Mouse (Mus musculus): Measurements from ENCODE around the gene Gm11127.
"Not testable (repeated sequence)": the region's sequence is repeated elsewhere in the genome, so short reads cannot be mapped to it uniquely, and the experiment has no call there.

Gene Gm11127

DNA sequence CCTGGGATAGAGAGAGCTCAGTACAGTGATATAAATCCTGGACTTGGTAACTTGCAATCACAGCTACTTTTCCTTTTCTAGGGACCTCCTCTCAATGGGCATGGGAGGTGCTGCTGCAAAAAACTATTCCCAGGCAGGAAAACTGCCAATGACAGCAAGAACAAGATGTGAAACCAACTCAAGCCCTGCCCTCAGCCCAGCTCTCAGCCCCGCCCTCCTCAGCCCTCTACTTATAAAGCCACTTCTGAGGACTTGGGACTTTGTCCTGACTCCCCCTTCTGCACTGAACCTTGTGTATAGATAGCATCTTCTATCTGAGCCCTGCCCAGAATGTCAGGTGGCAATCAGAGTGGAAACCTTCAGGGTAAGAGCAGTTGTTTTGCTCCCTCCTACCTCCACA lies at the start of gene Gm11127:
Gm11127 (minus strand) TSS at position 10 of the 400 bp plus-strand sequence.
- DNase-seq (ENCODE audit: low spot score): not testable (repeated sequence)

DNA sequence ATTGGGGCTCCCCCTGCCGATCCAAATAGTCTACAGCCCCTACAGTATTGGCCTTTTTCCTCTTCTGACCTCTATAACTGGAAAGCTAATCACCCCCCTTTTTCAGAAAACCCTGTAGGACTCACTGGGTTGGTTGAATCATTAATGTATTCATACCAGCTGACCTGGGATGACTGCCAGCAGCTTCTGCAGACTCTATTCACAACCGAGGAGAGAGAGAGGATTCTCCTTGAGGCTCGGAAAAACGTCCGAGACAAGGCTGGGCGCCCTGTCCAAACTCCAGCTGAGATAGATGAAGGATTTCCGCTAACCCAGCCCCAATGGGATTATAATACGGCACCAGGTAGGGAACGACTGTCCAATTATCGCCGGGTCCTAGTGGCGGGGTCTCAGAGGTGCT lies 43.9 kb upstream of the Gm11127 start:
- not testable (repeated sequence) for DNase-seq (ENCODE audit: low spot score)

DNA sequence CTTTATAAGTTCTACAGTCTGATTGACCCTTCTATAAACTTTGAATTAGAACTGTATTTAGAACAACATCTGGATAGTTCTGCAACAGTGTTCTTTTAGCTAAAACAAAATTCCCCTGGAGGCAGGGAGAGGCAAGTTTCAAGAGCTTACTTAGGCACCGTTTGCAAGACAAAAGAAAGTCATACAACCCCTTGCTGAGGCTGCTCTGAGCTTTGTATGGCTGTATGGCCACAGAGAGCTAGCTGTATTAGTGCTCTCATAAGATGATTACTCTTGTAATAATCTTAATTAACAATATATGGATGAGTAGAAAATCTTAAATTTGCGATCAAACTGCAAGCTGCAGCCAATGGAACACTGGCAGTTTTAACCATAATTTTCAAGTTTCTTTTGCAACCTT lies 41.4 kb upstream of the Gm11127 start:
- not testable (repeated sequence) for DNase-seq (ENCODE audit: low spot score)

DNA sequence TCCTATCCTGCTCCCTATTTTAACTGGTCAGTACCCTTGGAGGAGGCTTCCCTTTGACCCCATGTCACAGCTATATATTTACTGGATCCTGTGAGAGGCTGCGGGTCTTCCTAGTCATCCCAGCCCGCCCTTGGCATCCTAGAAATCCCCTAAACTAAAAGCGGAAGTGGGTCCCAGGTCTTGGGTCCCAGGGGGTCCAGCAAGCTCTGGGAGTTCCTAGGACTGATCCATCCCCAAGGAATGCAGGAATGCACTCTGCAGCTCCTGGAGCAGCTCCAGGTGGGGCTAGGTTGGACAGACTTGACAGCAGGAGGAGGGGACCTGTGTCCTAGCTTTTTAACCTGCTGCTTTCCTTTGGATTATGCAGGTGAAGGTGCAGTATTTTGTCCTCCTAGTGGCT lies 35.8 kb upstream of the Gm11127 start:
- DNase-seq (ENCODE audit: low spot score): no peak

DNA sequence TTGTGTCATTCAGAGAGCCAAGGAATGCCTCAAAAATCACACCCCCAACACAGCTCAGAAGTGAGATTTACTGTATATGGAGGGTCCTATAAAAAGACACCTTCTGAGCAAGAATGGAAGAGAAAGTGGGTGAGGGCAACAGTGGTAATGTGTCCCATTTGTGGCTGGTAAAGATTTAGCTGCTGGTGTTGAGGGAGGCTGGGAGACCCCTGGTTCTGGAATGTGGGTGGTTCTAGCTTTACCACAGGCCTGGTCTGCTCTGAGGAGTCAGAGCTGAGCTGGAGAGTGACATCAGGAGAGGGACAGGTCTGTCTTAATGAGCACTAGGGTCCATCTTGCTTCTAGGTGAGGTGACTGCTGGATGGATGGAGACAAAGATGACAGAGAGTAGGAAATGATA lies 34.3 kb upstream of the Gm11127 start:
- DNase-seq (ENCODE audit: low spot score): not testable (repeated sequence)

DNA sequence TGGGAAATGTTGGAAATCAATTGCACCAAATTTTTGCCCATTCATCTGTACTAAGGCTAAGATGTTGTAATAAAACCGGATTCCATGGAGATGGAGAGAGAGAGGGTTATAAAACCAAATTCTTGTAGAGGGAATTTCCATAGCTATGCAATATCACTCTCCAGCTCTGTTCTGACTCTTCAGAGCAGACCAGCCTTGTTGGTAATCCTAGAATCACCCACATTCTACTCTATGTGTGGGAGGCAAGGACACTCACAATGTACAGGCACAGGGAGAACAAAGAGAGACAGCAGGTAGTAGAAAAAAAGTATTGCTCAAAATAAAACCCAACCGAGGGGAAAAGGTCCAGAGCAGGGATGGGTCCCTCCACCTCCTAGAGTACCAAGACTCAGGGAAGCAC lies 33.8 kb upstream of the Gm11127 start:
- DNase-seq (ENCODE audit: low spot score): not testable (repeated sequence)

DNA sequence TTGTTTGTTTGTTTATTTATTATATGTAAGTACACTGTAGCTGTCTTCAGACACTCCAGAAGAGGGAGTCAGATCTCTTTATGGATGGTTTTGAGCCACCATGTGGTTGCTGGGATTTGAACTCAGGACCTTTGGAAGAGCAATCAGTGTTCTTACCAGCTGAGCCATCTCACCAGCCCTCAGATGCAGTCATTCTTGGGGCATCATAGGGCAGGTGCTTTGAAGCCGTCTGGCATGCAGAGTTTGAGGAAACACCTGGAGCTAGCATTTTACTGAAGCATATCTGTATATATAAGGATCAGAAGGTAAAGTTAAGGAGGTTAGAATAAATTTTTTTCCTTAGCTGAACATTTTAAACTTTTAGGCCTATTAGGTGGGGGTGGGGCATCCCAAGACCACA lies 27.8 kb upstream of the Gm11127 start:
- DNase-seq (ENCODE audit: low spot score): not testable (repeated sequence)

DNA sequence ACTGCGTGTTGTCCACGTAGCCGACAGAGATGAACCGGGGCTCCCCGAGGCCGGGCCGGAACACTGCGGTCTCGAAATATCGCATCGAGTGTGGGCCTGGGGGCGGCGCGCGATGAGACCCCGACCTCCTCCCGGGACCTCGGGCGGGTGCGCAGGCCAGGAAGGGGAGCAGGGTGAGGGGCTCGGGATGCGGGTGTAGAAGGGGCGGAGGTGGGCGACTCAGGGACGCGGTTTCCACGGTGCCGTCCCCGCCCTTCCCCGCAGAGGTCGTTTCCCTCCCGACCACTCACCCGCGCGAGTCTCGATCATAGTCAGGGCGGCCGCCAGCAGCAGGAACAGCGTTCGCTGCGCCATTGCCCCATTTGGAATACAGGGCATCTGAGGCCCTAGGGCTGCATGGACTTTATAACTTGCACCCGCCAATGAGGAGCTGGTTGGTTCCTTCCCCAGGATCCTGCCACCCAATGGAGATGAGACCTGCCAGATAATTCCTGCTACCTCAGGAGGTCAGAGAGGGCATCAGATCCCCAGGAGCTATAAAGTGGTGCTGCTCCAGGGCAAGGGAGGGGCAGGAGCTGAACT lies 25.8 kb upstream of the Gm11127 start:
- no peak for DNase-seq (ENCODE audit: low spot score)

DNA sequence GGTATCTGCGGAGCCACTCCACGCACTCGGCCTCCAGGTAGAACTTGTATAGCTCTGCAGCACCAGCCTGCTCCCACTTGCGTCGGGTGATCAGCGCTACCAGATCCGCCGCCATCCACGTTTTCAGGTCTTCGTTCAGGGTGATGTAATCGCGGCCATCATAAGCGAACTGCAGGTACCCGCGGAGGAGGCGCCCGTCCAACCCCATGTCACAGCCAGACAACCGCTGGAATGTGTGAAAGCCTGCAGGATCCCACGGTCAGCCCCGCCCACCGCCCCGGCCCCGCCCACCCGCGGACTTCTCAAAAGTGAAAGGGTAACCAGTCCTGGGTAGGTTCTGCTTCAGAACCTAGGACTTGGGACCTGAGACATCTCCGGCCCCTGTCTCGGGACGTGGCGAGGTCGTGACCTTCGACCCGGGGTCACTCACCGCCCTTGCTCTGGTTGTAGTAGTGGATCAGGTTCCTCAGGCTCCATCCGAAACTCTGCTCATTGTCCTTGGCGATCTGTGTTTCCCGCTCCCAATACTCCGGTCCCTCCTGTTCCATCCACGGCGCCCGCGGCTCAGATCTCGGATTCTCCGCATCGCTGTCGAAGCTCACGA lies 25.2 kb upstream of the Gm11127 start:
- peak; percentile 54 for DNase-seq (ENCODE audit: low spot score)

DNA sequence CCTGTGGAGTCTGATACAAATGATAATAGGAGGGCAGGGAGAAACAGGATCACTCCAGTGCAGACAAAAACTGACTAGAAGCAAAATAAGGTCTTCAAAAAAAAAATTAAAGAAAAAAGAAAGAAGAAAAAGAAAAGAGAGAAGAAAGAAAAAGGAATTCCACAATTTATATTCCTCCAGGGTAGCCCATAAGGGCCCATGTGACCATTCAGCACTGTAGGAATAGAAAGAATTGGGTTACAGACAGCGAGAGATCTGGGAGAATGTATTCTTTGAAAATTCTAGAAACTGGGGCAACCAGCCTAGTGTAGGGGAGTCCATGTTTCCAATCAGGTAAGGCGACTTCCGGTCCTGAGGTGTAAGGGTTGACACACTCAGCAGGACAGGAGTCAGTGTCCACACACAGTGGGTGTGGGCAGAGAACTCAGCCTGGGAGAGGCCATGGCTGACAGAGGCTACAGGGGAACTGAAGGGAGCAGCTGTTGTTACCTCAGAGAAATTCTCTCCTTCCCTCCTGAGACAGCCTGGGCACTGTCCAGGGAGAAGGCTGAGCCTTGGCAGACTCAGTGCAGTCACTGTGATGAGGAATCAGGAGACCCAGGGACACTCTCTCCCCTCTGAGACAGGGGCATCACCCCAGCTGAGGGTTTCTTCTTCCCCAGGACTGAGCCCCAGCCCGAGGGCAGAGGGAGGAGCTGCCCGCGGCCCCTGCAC lies 24.5 kb upstream of the Gm11127 start:
- DNase-seq (ENCODE audit: low spot score): not testable (repeated sequence)

DNA sequence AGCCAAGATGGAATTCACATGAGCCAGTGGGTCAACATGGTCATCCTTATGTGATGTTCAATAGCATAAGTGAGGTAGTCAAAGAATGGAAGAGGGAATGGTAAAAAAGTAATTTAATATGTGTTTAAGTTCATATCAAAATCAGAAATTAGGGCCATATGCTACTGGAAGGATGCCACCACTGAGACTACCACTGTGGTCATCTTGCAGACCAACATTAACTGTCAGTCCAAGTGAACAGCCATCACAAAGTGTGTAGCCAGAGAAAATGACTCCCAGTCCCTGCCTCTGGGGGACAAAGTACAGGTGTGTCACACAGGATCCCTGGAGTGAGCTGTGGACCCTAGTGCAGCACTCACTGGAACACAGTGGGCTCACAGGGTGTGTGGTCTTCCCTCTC lies 23.7 kb upstream of the Gm11127 start:
- DNase-seq (ENCODE audit: low spot score): not testable (repeated sequence)

DNA sequence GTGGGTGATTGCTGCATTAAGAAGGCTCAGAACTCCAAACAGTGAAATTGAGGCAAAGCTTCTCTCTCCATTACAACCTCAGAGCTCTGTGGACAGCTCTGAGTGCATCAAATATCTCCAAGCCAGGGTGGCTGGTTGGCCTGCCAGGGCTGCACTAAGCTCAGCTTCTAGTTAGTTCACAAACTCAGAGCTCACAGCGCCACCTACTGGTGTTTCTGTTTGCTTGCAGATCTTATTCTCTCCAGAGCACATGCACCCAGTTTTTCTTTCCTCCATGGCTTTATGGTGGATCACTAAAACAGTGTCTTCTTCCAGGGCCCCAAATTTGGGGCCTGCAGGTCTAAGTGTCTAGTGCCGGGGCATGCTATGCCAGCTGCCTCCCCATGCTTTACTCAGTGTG lies 2.7 kb upstream of the Gm11127 start:
- DNase-seq (ENCODE audit: low spot score): peak; percentile 97

DNA sequence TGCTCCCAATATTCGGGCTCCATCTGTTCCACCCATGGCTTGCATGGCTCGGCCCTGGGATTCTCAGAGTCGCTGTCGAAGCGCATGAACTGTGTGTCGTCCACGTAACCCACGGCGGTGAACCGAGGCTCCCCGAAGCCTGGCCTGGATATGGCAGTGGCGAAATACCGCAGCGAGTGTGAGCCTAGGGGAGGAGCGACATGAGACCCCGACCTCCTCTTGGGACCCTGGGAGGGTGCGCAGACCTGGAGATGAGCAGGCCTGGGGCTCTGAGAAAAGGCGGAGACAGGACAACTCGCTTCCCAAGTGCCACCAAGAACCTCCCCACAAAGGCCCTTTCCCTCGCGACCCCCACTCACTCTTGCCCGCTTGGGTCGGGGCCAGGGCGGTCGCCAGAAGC lies 244 bp downstream of the Gm11127 start:
- not testable (repeated sequence) for DNase-seq (ENCODE audit: low spot score)

DNA sequence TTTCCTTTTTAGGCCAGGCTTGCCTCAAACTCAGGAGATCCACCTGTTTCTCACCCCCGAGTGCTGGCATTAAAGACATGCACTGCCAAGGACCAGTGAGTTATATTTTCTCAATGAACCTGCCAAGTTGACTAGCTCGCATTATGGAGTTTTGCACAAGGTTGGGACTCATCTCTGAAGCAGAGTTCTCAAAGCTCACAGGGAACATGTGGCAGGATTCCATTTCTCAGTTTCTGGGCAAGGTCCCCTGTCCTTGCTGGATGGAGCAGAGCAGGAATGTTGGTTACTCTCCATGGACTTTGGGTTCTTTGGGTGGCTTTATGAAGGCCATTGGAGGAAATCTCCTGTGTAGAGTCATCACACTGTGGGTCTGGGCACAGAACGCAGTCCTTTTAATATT lies 14.9 kb downstream of the Gm11127 start:
- no peak for DNase-seq (ENCODE audit: low spot score)

DNA sequence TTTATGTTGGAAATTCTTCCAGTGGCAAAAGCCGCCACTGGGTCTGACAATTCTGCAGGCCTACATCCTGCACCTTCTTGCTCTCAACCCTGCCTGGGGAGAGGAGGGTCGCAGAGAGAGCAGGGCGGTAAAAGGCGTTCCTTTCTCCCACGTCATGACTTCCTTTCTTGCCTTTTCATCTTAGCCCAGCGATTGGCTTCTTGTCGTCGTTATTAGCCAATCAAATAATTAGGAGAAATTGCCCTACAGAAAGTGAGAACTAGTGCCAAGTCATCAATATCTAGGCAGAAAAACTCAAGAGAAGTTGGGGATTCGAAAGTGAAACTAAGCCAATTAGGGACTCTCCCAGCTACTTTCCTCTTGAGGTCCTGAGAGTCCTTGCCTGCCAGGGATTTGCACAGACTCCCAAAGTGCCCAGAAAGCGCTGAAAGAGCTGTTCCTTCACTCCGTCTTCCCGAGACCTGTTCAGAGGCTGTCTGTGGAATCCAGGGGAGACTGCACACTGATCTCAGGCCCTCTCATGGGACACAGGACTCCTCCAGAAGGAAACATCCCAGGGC lies 15.5 kb downstream of the Gm11127 start, which contains the start of the genes H2-T22 and Gm6034:
H2-T22 (minus strand) TSS at position 138 of the 560 bp plus-strand sequence.
Gm6034 (plus strand) TSS at position 352 of the 560 bp plus-strand sequence.
- DNase-seq (ENCODE audit: low spot score): peak; percentile 36

DNA sequence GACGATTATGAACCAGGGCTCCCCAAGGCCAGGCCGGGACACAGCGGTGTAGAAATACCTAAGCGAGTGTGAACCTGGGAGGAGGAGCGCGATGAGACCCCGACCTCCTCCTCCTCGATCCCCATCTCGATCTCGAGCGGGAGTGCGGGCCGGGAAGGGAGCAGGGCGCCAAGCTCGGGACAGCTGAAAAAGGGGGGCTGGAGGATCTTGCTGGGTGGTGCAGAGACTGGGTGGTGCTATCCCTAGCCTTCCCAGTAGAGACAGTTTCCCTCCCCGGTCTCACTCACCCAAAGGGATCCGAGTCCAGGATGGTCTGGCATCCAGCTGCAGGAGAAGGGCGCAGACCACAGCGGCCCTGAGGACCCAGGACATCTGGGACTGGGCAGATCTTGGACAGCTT lies 16.1 kb downstream of the Gm11127 start:
- not testable (repeated sequence) for DNase-seq (ENCODE audit: low spot score)

DNA sequence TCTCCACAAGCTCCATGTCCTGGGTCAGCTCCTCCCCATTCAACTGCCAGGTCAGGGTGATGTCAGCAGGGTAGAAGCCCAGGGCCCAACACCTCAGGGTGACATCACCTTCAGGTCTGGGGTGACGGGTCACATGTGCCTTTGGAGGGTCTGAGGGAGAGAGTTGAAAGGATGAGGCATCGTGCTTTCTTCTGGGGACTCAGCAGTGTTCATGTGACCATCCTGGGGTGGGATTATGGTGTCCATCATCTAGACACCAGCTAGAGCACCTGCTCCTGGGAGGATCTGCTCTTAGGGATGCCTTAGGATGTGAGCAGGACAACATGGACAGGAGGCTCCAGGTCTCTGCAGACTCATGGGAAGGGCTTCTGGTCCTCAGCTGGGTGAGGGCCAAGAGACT lies 17.6 kb downstream of the Gm11127 start:
- DNase-seq (ENCODE audit: low spot score): not testable (repeated sequence)

DNA sequence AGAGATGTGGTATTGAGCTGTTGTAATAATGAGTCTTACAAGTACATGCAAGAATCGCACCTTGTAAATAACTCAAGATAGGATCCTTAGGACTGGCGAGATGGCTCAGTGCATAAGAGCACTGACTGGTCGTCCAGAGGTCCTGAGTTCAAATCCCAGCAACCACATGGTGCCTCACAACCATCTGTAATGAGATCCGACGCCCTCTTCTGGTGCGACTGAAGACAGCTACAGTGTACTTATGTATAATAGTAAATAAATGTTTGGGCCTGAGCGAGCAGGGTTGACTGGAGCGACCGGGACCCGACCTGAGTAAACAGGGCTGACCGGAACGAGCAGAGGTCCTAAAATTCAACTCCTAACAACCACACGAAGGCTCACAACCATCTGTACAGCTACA lies 22.0 kb downstream of the Gm11127 start:
- DNase-seq (ENCODE audit: low spot score): not testable (repeated sequence)

DNA sequence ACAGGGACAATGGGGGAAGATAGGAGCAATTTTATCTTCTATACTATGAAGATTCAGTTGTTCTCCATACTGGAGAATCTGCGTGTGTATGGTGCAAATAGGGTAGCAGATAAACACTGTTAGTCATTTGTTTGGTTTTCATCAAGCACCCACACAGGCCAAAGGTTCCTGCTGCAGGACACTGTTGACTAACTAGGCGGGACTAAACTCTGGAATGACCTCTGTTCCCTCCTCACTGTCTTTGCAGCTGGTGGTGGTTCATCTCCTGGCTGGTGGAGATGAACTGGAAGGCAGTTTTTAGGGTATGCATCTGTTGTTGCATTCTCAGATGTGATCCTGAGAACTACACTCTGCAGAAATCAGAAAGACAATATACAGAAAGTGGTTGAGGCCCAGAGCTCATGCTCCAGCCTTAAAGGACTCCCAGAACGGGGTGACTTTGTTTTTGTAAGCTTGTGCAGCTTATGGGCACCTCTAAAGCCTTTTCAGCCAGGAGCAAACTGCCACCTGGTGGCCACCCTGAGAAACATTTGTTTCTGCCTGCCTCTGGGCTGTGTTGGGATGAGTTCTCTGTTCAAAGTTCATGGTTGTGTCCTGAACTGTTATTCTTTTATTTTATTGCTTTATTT lies 23.0 kb downstream of the Gm11127 start:
- DNase-seq (ENCODE audit: low spot score): peak; percentile 52

DNA sequence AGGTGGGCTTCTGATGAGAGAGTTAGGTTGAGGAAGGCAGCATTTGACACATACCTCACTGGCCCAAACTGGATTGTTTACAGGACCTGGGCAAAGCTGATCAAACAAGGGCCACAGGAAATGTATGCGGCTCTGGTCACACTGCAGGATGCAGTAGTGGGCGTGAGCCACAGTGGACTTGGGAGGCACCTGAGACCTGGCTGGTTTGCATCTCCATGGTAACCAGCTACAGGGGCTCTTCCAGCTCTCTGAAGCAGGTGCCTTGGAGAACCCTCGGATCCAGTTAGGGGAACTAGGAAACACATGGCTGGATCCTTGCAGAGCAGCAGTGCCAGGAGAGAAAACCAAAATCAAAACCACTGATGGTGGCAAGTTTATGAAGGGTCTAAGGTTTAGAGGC lies 23.6 kb downstream of the Gm11127 start:
- DNase-seq (ENCODE audit: low spot score): not testable (repeated sequence)

DNA sequence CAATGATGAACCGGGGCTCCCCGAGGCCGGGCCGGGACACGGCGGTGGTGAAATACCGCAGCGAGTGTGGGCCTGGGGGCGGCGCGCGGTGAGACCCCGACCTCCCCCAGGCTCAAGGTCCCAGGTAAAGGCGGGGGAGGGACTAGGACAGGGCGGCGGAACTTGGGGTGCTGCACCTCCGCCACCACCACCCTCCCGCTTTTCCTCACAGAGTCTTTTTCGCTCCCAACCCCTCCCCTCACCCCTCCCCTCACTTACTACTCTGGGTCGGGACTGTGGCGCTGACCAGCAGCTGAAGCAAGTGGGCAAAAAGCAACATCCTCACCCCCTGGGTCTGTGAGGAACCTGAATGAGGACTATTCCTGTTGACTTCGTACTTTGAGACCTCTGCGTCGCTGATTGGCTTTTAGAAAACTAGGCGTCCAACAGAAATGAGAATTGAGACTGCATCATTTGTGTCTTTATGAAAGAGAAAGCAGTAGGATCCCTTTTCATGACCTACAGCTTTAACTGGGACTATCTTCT lies 25.8 kb downstream of the Gm11127 start, which contains the start of gene H2-T23:
H2-T23 (minus strand) TSS at position 505 of the 525 bp plus-strand sequence.
- DNase-seq (ENCODE audit: low spot score): peak; percentile 20

Data from retina, embryonic 14.5 days (tissue).